ENCODE assay signal across 9 mouse cellular contexts in genomic region chr9:9673277-9674049, GRCm38 (mm10).
A peak's percentile ranks its signal among the peaks of the same experiment; 100 is the strongest.
DNase-seq lines count a peak whose midpoint lies in the region; ATAC-seq lines count a peak whose summit lies in the region.
"Had no signal": no experiment of that assay in that cellular context is flagged by ENCODE, and none has a peak within 500 bp of the region (broad histone marks: within the 10 kb centered on the region; RNA-seq: fewer than 3 reads in every experiment).

No protein-coding gene starts in this region.

- WGBS in embryonic facial prominence, embryonic 14.5 days: 13% methylated on average over 13 of the region's 13 CpGs
- 23% methylated on average over 13 of the region's 13 CpGs for WGBS in embryonic facial prominence, embryonic 10.5 days
- WGBS in forebrain, embryonic 13.5 days: 9% methylated on average over 13 of the region's 13 CpGs
- 6% methylated on average over 13 of the region's 13 CpGs for WGBS in hindbrain, embryonic 13.5 days

- no peak overlapping the region for H3K27ac ChIP-seq in embryonic facial prominence, embryonic 14.5 days (replicated peaks; ENCODE audit: low read depth, low read length)
- H3K27ac ChIP-seq in embryonic facial prominence, embryonic 10.5 days (replicated peaks): no peak overlapping the region
- H3K27ac ChIP-seq in forebrain, embryonic 13.5 days: no peak overlapping the region
- H3K27ac ChIP-seq in hindbrain, embryonic 13.5 days: no peak overlapping the region

- no peaks in the 10 kb centered on the region for H3K36me3 ChIP-seq in embryonic facial prominence, embryonic 14.5 days (ENCODE audit: control insufficient read depth, insufficient read depth, low read length)
- H3K36me3 ChIP-seq in embryonic facial prominence, embryonic 10.5 days (replicated peaks): no peaks in the 10 kb centered on the region
- H3K36me3 ChIP-seq in forebrain, embryonic 13.5 days (ENCODE audit: poor library complexity, severe bottlenecking): no peaks in the 10 kb centered on the region
- no peaks in the 10 kb centered on the region for H3K36me3 ChIP-seq in hindbrain, embryonic 13.5 days

- H3K27me3 ChIP-seq in embryonic facial prominence, embryonic 14.5 days (replicated peaks; ENCODE audit: control insufficient read depth, insufficient read depth, low read length): no peaks in the 10 kb centered on the region
- H3K27me3 ChIP-seq in embryonic facial prominence, embryonic 10.5 days (replicated peaks; ENCODE audit: low read depth, poor library complexity, severe bottlenecking): no peaks in the 10 kb centered on the region
- no peaks in the 10 kb centered on the region for H3K27me3 ChIP-seq in forebrain, embryonic 13.5 days
- H3K27me3 ChIP-seq in hindbrain, embryonic 13.5 days: peaks cover 4% of the 10 kb centered on the region; the same call in 1 of the 2 replicates
- H3K27me3 ChIP-seq: megakaryocyte, embryonic 14.5 days had no signal

- H3K9ac ChIP-seq in embryonic facial prominence, embryonic 14.5 days (ENCODE audit: low read depth, low read length): no peak overlapping the region
- no peak overlapping the region for H3K9ac ChIP-seq in forebrain, embryonic 13.5 days
- H3K9ac ChIP-seq in hindbrain, embryonic 13.5 days: no peak overlapping the region

- H3K4me2 ChIP-seq in embryonic facial prominence, embryonic 14.5 days (ENCODE audit: low read depth, low read length): no peak overlapping the region
- H3K4me2 ChIP-seq in forebrain, embryonic 13.5 days: no peak overlapping the region
- peak overlapping the region; percentile 19; the same call in 1 of the 2 replicates for H3K4me2 ChIP-seq in hindbrain, embryonic 13.5 days

- ATAC-seq in embryonic facial prominence, embryonic 14.5 days (ENCODE audit: low read depth): 0 out of 2 replicates have a peak, but pooled peaks have one; percentile 33
- peak; percentile 76 for ATAC-seq in forebrain, embryonic 13.5 days
- ATAC-seq in hindbrain, embryonic 13.5 days (ENCODE audit: low FRiP score): peak; percentile 87
- no peak for ATAC-seq in megakaryocyte progenitor cell, adult 5-6 weeks (replicated peaks; ENCODE audit: poor library complexity)
- ATAC-seq in megakaryocyte, adult 5-6 weeks (ENCODE audit: poor library complexity, severe bottlenecking): no peak

- H3K4me1 ChIP-seq in embryonic facial prominence, embryonic 14.5 days (ENCODE audit: control insufficient read depth, insufficient read depth, low read length): no peaks in the 10 kb centered on the region
- 0 out of 2 replicates have a peak, but pooled peaks cover 2% of the 10 kb centered on the region for H3K4me1 ChIP-seq in embryonic facial prominence, embryonic 10.5 days
- H3K4me1 ChIP-seq in forebrain, embryonic 13.5 days: peaks cover 12% of the 10 kb centered on the region
- H3K4me1 ChIP-seq in hindbrain, embryonic 13.5 days (replicated peaks): peaks cover 11% of the 10 kb centered on the region
- H3K4me1 ChIP-seq: megakaryocyte, embryonic 14.5 days had no signal

- H3K9me3 ChIP-seq in embryonic facial prominence, embryonic 14.5 days (ENCODE audit: control insufficient read depth, low read length): no peaks in the 10 kb centered on the region
- H3K9me3 ChIP-seq in embryonic facial prominence, embryonic 10.5 days: no peaks in the 10 kb centered on the region
- no peaks in the 10 kb centered on the region for H3K9me3 ChIP-seq in forebrain, embryonic 13.5 days (replicated peaks)
- no peaks in the 10 kb centered on the region for H3K9me3 ChIP-seq in hindbrain, embryonic 13.5 days
- H3K9me3 ChIP-seq: megakaryocyte, embryonic 14.5 days had no signal

- peak; percentile 22 for DNase-seq in embryonic facial prominence, embryonic 14.5 days (ENCODE audit: low spot score)
- DNase-seq in embryonic facial prominence, embryonic 10.5 days (ENCODE audit: low spot score): no peak
- DNase-seq in ES-CJ7 (ENCODE audit: low read depth, low spot score): peak; percentile 5
- DNase-seq in testis, postnatal 14 days (ENCODE audit: low spot score): no peak

- H3K4me3 ChIP-seq in embryonic facial prominence, embryonic 14.5 days (ENCODE audit: low read depth, low read length): no peak overlapping the region
- H3K4me3 ChIP-seq in embryonic facial prominence, embryonic 10.5 days: no peak overlapping the region
- no peak overlapping the region for H3K4me3 ChIP-seq in forebrain, embryonic 13.5 days
- H3K4me3 ChIP-seq in hindbrain, embryonic 13.5 days: no peak overlapping the region
- H3K4me3 ChIP-seq: megakaryocyte, embryonic 14.5 days had no signal

Comparison
In these comparisons a context has a peak if more than half of its experiments do, and no peak if none do; other contexts are left out.
1. DNase-seq: peak in embryonic facial prominence, embryonic 14.5 days (single experiment) and ES-CJ7 (single experiment); none in embryonic facial prominence, embryonic 10.5 days (single experiment) and testis, postnatal 14 days (single experiment).
2. ATAC-seq: peak in embryonic facial prominence, embryonic 14.5 days (single experiment), forebrain, embryonic 13.5 days (single experiment) and hindbrain, embryonic 13.5 days (single experiment); none in megakaryocyte progenitor cell, adult 5-6 weeks (single experiment) and megakaryocyte, adult 5-6 weeks (single experiment).